Mouse (Mus musculus): ENCODE results near the gene Snapc3. TPM values are rescaled to one million over a fixed set of nuclear protein-coding genes. Genes with fewer than 3 reads are reported as not detected.

Gene Snapc3
- 79.9 and 80.7 TPM in 2 replicates for polyA plus RNA-seq (2016; fragmentation: Nextera tagmentation; extraction: Ambion mirVana)

GRCm38 (mm10) chr4:83417160-83417819 lies at the start of gene Snapc3:
Gene Snapc3 (plus strand): TSS chr4:83417724.
- Histone ChIP-seq H3K9ac (peak within 1 kb of the TSS; percentile 89), H3K27ac (peak within 1 kb of the TSS; percentile 86), H3K9me3 (no peaks in the 10 kb centered on the region; the same call in 1 of the 2 replicates), H3K4me2 (peak within 1 kb of the TSS; percentile 66), H3K4me1 (peaks cover 17% of the 10 kb centered on the region), H3K36me3 (replicated peaks) (peaks cover 4% of the 10 kb centered on the region; the same call in 1 of the 2 replicates), H3K4me3 (replicated peaks) (peak within 1 kb of the TSS; percentile 89), H3K27me3 (no peaks in the 10 kb centered on the region)
- ATAC-seq (ENCODE audit: low FRiP score): peak; percentile 99
- WGBS: 1% methylated on average over 41 of the region's 41 CpGs

- H3K9ac ChIP-seq: no peak overlapping the region
- no peak overlapping the region for H3K4me3 ChIP-seq (replicated peaks)
- ATAC-seq (ENCODE audit: low FRiP score): no peak
- no peaks in the 10 kb centered on the region for H3K36me3 ChIP-seq (replicated peaks)
- H3K4me2 ChIP-seq: no peak overlapping the region
- no peaks in the 10 kb centered on the region for H3K9me3 ChIP-seq
- H3K4me1 ChIP-seq: no peaks in the 10 kb centered on the region
- H3K27me3 ChIP-seq: no peaks in the 10 kb centered on the region
- no peak overlapping the region for H3K27ac ChIP-seq
- WGBS: 71% methylated on average over 4 of the region's 4 CpGs
Measured at GRCm38 (mm10) chr4:83373381-83373780, 44.1 kb upstream of the Snapc3 start.

- Histone ChIP-seq H3K4me2 (no peak overlapping the region), H3K9ac (no peak overlapping the region), H3K27ac (no peak overlapping the region), H3K9me3 (no peaks in the 10 kb centered on the region), H3K4me3 (replicated peaks) (no peak overlapping the region), H3K27me3 (no peaks in the 10 kb centered on the region), H3K4me1 (no peaks in the 10 kb centered on the region), H3K36me3 (replicated peaks) (no peaks in the 10 kb centered on the region)
- 85% methylated on average over 6 of the region's 6 CpGs for WGBS
- ATAC-seq (ENCODE audit: low FRiP score): no peak
Measured at GRCm38 (mm10) chr4:83375650-83376049, 41.9 kb upstream of the Snapc3 start.

- H3K27ac ChIP-seq: no peak overlapping the region
- no peaks in the 10 kb centered on the region for H3K36me3 ChIP-seq (replicated peaks)
- ATAC-seq (ENCODE audit: low FRiP score): no peak
- WGBS: 78% methylated on average over 7 of the region's 7 CpGs
- no peak overlapping the region for H3K4me2 ChIP-seq
- H3K27me3 ChIP-seq: no peaks in the 10 kb centered on the region
- no peaks in the 10 kb centered on the region for H3K9me3 ChIP-seq
- H3K4me3 ChIP-seq (replicated peaks): no peak overlapping the region
- no peaks in the 10 kb centered on the region for H3K4me1 ChIP-seq
- no peak overlapping the region for H3K9ac ChIP-seq
Measured at GRCm38 (mm10) chr4:83376461-83377015, 41.0 kb upstream of the Snapc3 start.

GRCm38 (mm10) chr4:83379036-83379435 lies 38.5 kb upstream of the Snapc3 start:
- Histone ChIP-seq H3K36me3 (replicated peaks) (no peaks in the 10 kb centered on the region), H3K27me3 (no peaks in the 10 kb centered on the region), H3K4me3 (replicated peaks) (no peak overlapping the region), H3K27ac (no peak overlapping the region), H3K9me3 (no peaks in the 10 kb centered on the region), H3K4me2 (no peak overlapping the region), H3K4me1 (no peaks in the 10 kb centered on the region), H3K9ac (no peak overlapping the region)
- no peak for ATAC-seq (ENCODE audit: low FRiP score)

- Histone ChIP-seq H3K36me3 (replicated peaks) (no peaks in the 10 kb centered on the region), H3K9ac (no peak overlapping the region), H3K27ac (no peak overlapping the region), H3K4me3 (replicated peaks) (no peak overlapping the region), H3K9me3 (no peaks in the 10 kb centered on the region), H3K27me3 (no peaks in the 10 kb centered on the region), H3K4me2 (no peak overlapping the region), H3K4me1 (no peaks in the 10 kb centered on the region)
- 88% methylated on average over 6 of the region's 6 CpGs for WGBS
- no peak for ATAC-seq (ENCODE audit: low FRiP score)
Measured at GRCm38 (mm10) chr4:83379746-83380145, 37.8 kb upstream of the Snapc3 start.

GRCm38 (mm10) chr4:83380266-83380665 lies 37.3 kb upstream of the Snapc3 start:
- H3K4me3 ChIP-seq (replicated peaks): no peak overlapping the region
- no peak overlapping the region for H3K4me2 ChIP-seq
- ATAC-seq (ENCODE audit: low FRiP score): no peak
- H3K9me3 ChIP-seq: no peaks in the 10 kb centered on the region
- no peaks in the 10 kb centered on the region for H3K4me1 ChIP-seq
- no peaks in the 10 kb centered on the region for H3K27me3 ChIP-seq
- WGBS: 86% methylated on average over 4 of the region's 4 CpGs
- H3K36me3 ChIP-seq (replicated peaks): no peaks in the 10 kb centered on the region
- H3K27ac ChIP-seq: no peak overlapping the region
- no peak overlapping the region for H3K9ac ChIP-seq

- 56% methylated on average over 6 of the region's 6 CpGs for WGBS
- Histone ChIP-seq H3K27ac (no peak overlapping the region), H3K36me3 (replicated peaks) (no peaks in the 10 kb centered on the region), H3K4me3 (replicated peaks) (no peak overlapping the region), H3K4me2 (no peak overlapping the region), H3K9me3 (no peaks in the 10 kb centered on the region), H3K27me3 (no peaks in the 10 kb centered on the region), H3K9ac (no peak overlapping the region), H3K4me1 (no peaks in the 10 kb centered on the region)
- no peak for ATAC-seq (ENCODE audit: low FRiP score)
Measured at GRCm38 (mm10) chr4:83383899-83384490, 33.5 kb upstream of the Snapc3 start.

GRCm38 (mm10) chr4:83385091-83385490 lies 32.4 kb upstream of the Snapc3 start:
- H3K27me3 ChIP-seq: no peaks in the 10 kb centered on the region
- ATAC-seq (ENCODE audit: low FRiP score): no peak
- no peaks in the 10 kb centered on the region for H3K9me3 ChIP-seq
- H3K4me2 ChIP-seq: no peak overlapping the region
- no peaks in the 10 kb centered on the region for H3K36me3 ChIP-seq (replicated peaks)
- H3K4me3 ChIP-seq (replicated peaks): no peak overlapping the region
- H3K27ac ChIP-seq: no peak overlapping the region
- no peak overlapping the region for H3K9ac ChIP-seq
- no peaks in the 10 kb centered on the region for H3K4me1 ChIP-seq

- no peak overlapping the region for H3K9ac ChIP-seq
- no peaks in the 10 kb centered on the region for H3K9me3 ChIP-seq
- no peak for ATAC-seq (ENCODE audit: low FRiP score)
- H3K27ac ChIP-seq: no peak overlapping the region
- H3K4me2 ChIP-seq: no peak overlapping the region
- H3K27me3 ChIP-seq: no peaks in the 10 kb centered on the region
- H3K4me1 ChIP-seq: 0 out of 2 replicates have a peak, but pooled peaks cover 5% of the 10 kb centered on the region
- 76% methylated on average over 2 of the region's 2 CpGs for WGBS
- H3K4me3 ChIP-seq (replicated peaks): no peak overlapping the region
- no peaks in the 10 kb centered on the region for H3K36me3 ChIP-seq (replicated peaks)
Measured at GRCm38 (mm10) chr4:83390551-83390950, 27.0 kb upstream of the Snapc3 start.

- no peaks in the 10 kb centered on the region for H3K36me3 ChIP-seq (replicated peaks)
- 16% methylated on average over 3 of the region's 3 CpGs for WGBS
- no peaks in the 10 kb centered on the region for H3K9me3 ChIP-seq
- H3K4me1 ChIP-seq: 0 out of 2 replicates have a peak, but pooled peaks cover 5% of the 10 kb centered on the region
- no peak overlapping the region for H3K27ac ChIP-seq
- H3K4me3 ChIP-seq (replicated peaks): no peak overlapping the region
- no peak for ATAC-seq (ENCODE audit: low FRiP score)
- no peak overlapping the region for H3K9ac ChIP-seq
- no peak overlapping the region for H3K4me2 ChIP-seq
- H3K27me3 ChIP-seq: no peaks in the 10 kb centered on the region
Measured at GRCm38 (mm10) chr4:83391956-83392355, 25.6 kb upstream of the Snapc3 start.

GRCm38 (mm10) chr4:83393733-83394132 lies 23.8 kb upstream of the Snapc3 start:
- Histone ChIP-seq H3K4me1 (0 out of 2 replicates have a peak, but pooled peaks cover 5% of the 10 kb centered on the region), H3K27me3 (no peaks in the 10 kb centered on the region), H3K4me3 (replicated peaks) (no peak overlapping the region), H3K4me2 (no peak overlapping the region), H3K9me3 (no peaks in the 10 kb centered on the region), H3K36me3 (replicated peaks) (no peaks in the 10 kb centered on the region), H3K27ac (no peak overlapping the region), H3K9ac (no peak overlapping the region)
- ATAC-seq (ENCODE audit: low FRiP score): no peak
- WGBS: 88% methylated on average over 1 of the region's 1 CpGs

- Histone ChIP-seq H3K4me2 (no peak overlapping the region), H3K27me3 (no peaks in the 10 kb centered on the region), H3K9me3 (no peaks in the 10 kb centered on the region), H3K9ac (no peak overlapping the region), H3K27ac (no peak overlapping the region), H3K36me3 (replicated peaks) (no peaks in the 10 kb centered on the region), H3K4me1 (0 out of 2 replicates have a peak, but pooled peaks cover 5% of the 10 kb centered on the region), H3K4me3 (replicated peaks) (no peak overlapping the region)
- ATAC-seq (ENCODE audit: low FRiP score): no peak
- WGBS: 91% methylated on average over 4 of the region's 4 CpGs
Measured at GRCm38 (mm10) chr4:83396346-83396745, 21.2 kb upstream of the Snapc3 start.

Data from forebrain, embryonic 12.5 days (tissue).